Mouse (Mus musculus): ENCODE results near the gene Shank1. TPM values are rescaled to one million over a fixed set of nuclear protein-coding genes. Genes with fewer than 3 reads are reported as not detected.

Gene Shank1
- polyA plus RNA-seq, 1 experiment from 2014 or later: 0.69 TPM

- H3K27ac ChIP-seq (ENCODE audit: low read depth, low read length): no peak overlapping the region
Observed at GRCm38 (mm10) chr7:44307261-44308020, 2.6 kb upstream of the Shank1 start.

GRCm38 (mm10) chr7:44310285-44310877, 328 bp downstream of the Shank1 start:
- peaks cover 15% of the 10 kb centered on the region for H3K4me1 ChIP-seq (replicated peaks; ENCODE audit: control insufficient read depth, insufficient read depth, low read length)

More at GRCm38 (mm10) chr7:44307261-44308020, 2.6 kb upstream of the Shank1 start:
- ATAC-seq (replicated peaks; ENCODE audit: low FRiP score) (no peak), DNase-seq (ENCODE audit: low spot score) (no peak)
- 43% methylated on average over 9 of the region's 9 CpGs for whole genome bisulfite sequencing
- Histone ChIP-seq H3K9me3 (ENCODE audit: control insufficient read depth, low read length) (no peaks in the 10 kb centered on the region), H3K36me3 (ENCODE audit: control insufficient read depth, insufficient read depth, low read length) (no peaks in the 10 kb centered on the region), H3K4me2 (no peak overlapping the region), H3K9ac (ENCODE audit: low read depth, low read length) (no peak overlapping the region), H3K4me1 (replicated peaks; ENCODE audit: control insufficient read depth, insufficient read depth, low read length) (peaks cover 20% of the 10 kb centered on the region), H3K27me3 (replicated peaks; ENCODE audit: control insufficient read depth, insufficient read depth, low read length) (peaks cover 52% of the 10 kb centered on the region), H3K4me3 (ENCODE audit: low read depth, low read length) (no peak overlapping the region)

DNA sequence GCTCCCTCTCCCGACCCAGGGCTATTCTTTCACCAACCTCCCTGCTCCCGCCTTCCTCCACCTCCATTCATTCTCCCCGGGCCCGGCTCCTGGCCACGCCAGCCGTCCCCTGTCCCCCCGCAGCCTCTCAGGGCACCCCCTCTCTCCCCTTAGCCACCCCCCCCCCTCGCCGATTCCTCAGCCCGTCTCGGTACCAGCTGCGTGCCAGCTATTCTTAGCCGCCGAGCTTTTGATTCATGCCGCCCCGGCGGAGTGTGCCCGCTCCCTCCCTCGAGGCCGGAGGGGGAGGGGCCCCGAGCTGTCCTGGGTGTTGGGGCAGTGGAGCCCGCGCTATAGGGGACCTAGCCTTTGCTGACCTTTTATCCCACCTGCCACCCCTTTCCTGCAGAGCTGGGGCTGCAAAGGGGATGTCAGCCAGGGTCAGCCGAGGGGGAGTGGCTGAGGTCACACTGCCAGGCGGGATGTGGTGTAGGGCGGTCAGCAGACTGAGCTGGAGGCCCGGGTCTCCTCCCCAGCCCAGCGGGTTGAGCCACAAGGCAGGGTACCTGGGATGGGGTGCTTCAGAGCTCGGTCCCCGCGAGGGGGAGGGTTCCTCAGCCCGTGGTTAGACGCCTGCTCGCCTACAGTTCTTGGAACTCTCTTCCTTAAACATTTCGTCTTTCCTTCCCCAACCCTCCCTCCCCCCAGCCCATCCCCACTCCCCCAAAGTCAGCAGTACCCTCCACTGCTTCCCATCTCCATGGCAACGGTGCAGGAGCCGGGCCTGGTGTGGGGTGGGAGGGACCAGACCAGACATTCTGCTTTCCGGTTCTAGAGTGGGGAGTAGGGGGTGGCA, 1.0 kb downstream of the Shank1 start:
- peak overlapping the region; percentile 76 for H3K4me2 ChIP-seq
- no peak overlapping the region for H3K27ac ChIP-seq (ENCODE audit: low read depth, low read length)
- H3K27me3 ChIP-seq (replicated peaks; ENCODE audit: control insufficient read depth, insufficient read depth, low read length): peaks cover 70% of the 10 kb centered on the region
- no peak for DNase-seq (ENCODE audit: low spot score)
- peaks cover 10% of the 10 kb centered on the region for H3K4me1 ChIP-seq (replicated peaks; ENCODE audit: control insufficient read depth, insufficient read depth, low read length)
- H3K9me3 ChIP-seq (ENCODE audit: control insufficient read depth, low read length): no peaks in the 10 kb centered on the region
- no peak overlapping the region for H3K9ac ChIP-seq (ENCODE audit: low read depth, low read length)
- no peaks in the 10 kb centered on the region for H3K36me3 ChIP-seq (ENCODE audit: control insufficient read depth, insufficient read depth, low read length)
- 2% methylated on average over 38 of the region's 38 CpGs for WGBS
- H3K4me3 ChIP-seq (ENCODE audit: low read depth, low read length): peak overlapping the region; percentile 44
- 0 out of 2 replicates have a peak, but pooled peaks have one; percentile 25 for ATAC-seq (replicated peaks; ENCODE audit: low FRiP score)

More at GRCm38 (mm10) chr7:44310285-44310877, 328 bp downstream of the Shank1 start:
- H3K27ac ChIP-seq (ENCODE audit: low read depth, low read length): no peak overlapping the region
- peak overlapping the region; percentile 44 for H3K4me3 ChIP-seq (ENCODE audit: low read depth, low read length)
- peaks cover 66% of the 10 kb centered on the region for H3K27me3 ChIP-seq (replicated peaks; ENCODE audit: control insufficient read depth, insufficient read depth, low read length)
- WGBS: 4% methylated on average over 38 of the region's 40 CpGs
- H3K9ac ChIP-seq (ENCODE audit: low read depth, low read length): no peak overlapping the region
- DNase-seq (ENCODE audit: low spot score): no peak
- no peak for ATAC-seq (replicated peaks; ENCODE audit: low FRiP score)
- H3K36me3 ChIP-seq (ENCODE audit: control insufficient read depth, insufficient read depth, low read length): no peaks in the 10 kb centered on the region
- peak overlapping the region; percentile 76 for H3K4me2 ChIP-seq
- no peaks in the 10 kb centered on the region for H3K9me3 ChIP-seq (ENCODE audit: control insufficient read depth, low read length)

- Histone ChIP-seq H3K9me3 (ENCODE audit: control insufficient read depth, low read length) (no peaks in the 10 kb centered on the region), H3K36me3 (ENCODE audit: control insufficient read depth, insufficient read depth, low read length) (no peaks in the 10 kb centered on the region), H3K9ac (ENCODE audit: low read depth, low read length) (no peak overlapping the region), H3K4me1 (replicated peaks; ENCODE audit: control insufficient read depth, insufficient read depth, low read length) (peaks cover 10% of the 10 kb centered on the region), H3K27me3 (replicated peaks; ENCODE audit: control insufficient read depth, insufficient read depth, low read length) (peaks cover 74% of the 10 kb centered on the region), H3K4me3 (ENCODE audit: low read depth, low read length) (no peak overlapping the region), H3K27ac (ENCODE audit: low read depth, low read length) (no peak overlapping the region), H3K4me2 (no peak overlapping the region)
- DNase-seq (ENCODE audit: low spot score) (no peak), ATAC-seq (replicated peaks; ENCODE audit: low FRiP score) (no peak)
- 10% methylated on average over 6 of the region's 6 CpGs for whole genome bisulfite sequencing
Observed at GRCm38 (mm10) chr7:44311713-44312304, 1.8 kb downstream of the Shank1 start.

GRCm38 (mm10) chr7:44312484-44312883, 2.4 kb downstream of the Shank1 start:
- Histone ChIP-seq H3K4me2 (no peak overlapping the region), H3K27ac (ENCODE audit: low read depth, low read length) (no peak overlapping the region), H3K9me3 (ENCODE audit: control insufficient read depth, low read length) (no peaks in the 10 kb centered on the region), H3K27me3 (replicated peaks; ENCODE audit: control insufficient read depth, insufficient read depth, low read length) (peaks cover 72% of the 10 kb centered on the region), H3K9ac (ENCODE audit: low read depth, low read length) (no peak overlapping the region), H3K4me1 (replicated peaks; ENCODE audit: control insufficient read depth, insufficient read depth, low read length) (peaks cover 10% of the 10 kb centered on the region), H3K4me3 (ENCODE audit: low read depth, low read length) (no peak overlapping the region), H3K36me3 (ENCODE audit: control insufficient read depth, insufficient read depth, low read length) (no peaks in the 10 kb centered on the region)
- ATAC-seq (replicated peaks; ENCODE audit: low FRiP score) (no peak), DNase-seq (ENCODE audit: low spot score) (no peak)
- 50% methylated on average over 16 of the region's 16 CpGs for WGBS

DNA sequence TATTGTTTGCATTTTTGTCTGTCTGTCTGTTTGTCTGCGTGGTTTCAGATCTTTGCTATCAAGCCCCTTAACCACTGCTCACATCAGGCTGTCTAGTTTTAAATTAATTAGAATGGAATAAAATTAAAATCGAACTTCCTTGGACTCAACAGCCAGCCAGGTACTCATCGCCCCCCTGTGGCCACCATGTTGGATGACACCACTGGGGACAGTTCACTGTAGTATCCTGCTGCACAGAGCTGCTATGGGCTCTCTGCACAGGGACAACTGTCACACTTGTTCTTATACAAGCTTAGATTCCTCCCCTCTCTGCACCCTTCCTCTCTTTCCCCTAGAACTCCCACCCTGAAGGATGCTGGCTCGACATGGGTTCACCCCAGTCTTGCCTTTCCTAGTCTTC, 7.9 kb downstream of the Shank1 start:
- H3K36me3 ChIP-seq (ENCODE audit: control insufficient read depth, insufficient read depth, low read length): no peaks in the 10 kb centered on the region
- no peaks in the 10 kb centered on the region for H3K9me3 ChIP-seq (ENCODE audit: control insufficient read depth, low read length)
- 23% methylated on average over 4 of the region's 4 CpGs for WGBS
- no peak overlapping the region for H3K27ac ChIP-seq (ENCODE audit: low read depth, low read length)
- no peak for ATAC-seq (replicated peaks; ENCODE audit: low FRiP score)
- no peak overlapping the region for H3K4me3 ChIP-seq (ENCODE audit: low read depth, low read length)
- H3K27me3 ChIP-seq (replicated peaks; ENCODE audit: control insufficient read depth, insufficient read depth, low read length): peaks cover 19% of the 10 kb centered on the region; the same call in 1 of the 2 replicates
- no peak overlapping the region for H3K4me2 ChIP-seq
- no peaks in the 10 kb centered on the region for H3K4me1 ChIP-seq (replicated peaks; ENCODE audit: control insufficient read depth, insufficient read depth, low read length)
- DNase-seq (ENCODE audit: low spot score): no peak
- no peak overlapping the region for H3K9ac ChIP-seq (ENCODE audit: low read depth, low read length)

DNA sequence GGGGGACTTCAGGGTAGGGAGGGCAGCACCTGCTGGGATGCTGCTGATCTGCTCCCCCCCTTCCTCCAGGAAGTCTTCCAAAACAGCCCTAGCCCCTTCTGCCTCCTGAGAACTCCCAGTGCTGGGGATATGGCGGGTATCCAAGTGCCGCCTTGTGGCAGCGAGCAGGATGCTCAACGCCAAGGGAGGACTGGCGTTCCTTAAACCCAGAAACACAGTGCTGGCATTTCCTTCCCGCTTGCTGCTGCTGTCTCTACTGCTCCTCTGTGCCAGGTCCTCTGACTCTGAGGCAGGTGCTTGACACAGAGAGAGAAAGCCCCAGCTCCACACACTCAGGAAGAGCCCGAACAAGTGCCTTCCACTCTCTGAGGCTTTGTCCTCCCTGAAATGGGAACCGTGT, 10.8 kb downstream of the Shank1 start:
- ATAC-seq (replicated peaks; ENCODE audit: low FRiP score) (no peak), DNase-seq (ENCODE audit: low spot score) (no peak)
- H3K9ac ChIP-seq (ENCODE audit: low read depth, low read length): no peak overlapping the region
- no peak overlapping the region for H3K27ac ChIP-seq (ENCODE audit: low read depth, low read length)
- peaks cover 11% of the 10 kb centered on the region; the same call in 1 of the 2 replicates for H3K27me3 ChIP-seq (replicated peaks; ENCODE audit: control insufficient read depth, insufficient read depth, low read length)
- 50% methylated on average over 8 of the region's 8 CpGs for WGBS
- H3K36me3 ChIP-seq (ENCODE audit: control insufficient read depth, insufficient read depth, low read length): no peaks in the 10 kb centered on the region
- no peak overlapping the region for H3K4me2 ChIP-seq
- H3K4me1 ChIP-seq (replicated peaks; ENCODE audit: control insufficient read depth, insufficient read depth, low read length): no peaks in the 10 kb centered on the region
- no peak overlapping the region for H3K4me3 ChIP-seq (ENCODE audit: low read depth, low read length)
- no peaks in the 10 kb centered on the region for H3K9me3 ChIP-seq (ENCODE audit: control insufficient read depth, low read length)

DNA sequence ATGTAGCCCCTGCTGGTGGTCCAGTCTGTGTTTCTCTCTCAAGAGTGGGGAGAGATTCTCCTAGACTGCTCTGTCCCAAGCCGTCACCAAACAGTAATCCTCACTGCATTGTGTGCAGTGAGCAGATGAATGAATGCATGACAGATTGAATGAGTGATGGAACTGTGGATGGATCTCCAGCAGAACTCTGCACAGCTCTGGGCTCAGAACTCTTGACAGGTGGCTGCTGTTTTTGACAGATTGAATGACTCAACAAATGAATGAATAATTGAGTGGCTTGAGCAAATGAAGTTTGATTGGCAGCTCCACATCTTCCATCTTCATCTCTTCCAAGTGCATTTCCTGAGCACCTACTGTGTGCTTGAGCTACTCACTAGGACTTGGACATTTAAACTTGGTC, 12.2 kb downstream of the Shank1 start:
- no peak overlapping the region for H3K27ac ChIP-seq (ENCODE audit: low read depth, low read length)
- H3K4me2 ChIP-seq: no peak overlapping the region
- no peaks in the 10 kb centered on the region for H3K36me3 ChIP-seq (ENCODE audit: control insufficient read depth, insufficient read depth, low read length)
- no peak for ATAC-seq (replicated peaks; ENCODE audit: low FRiP score)
- DNase-seq (ENCODE audit: low spot score): no peak
- WGBS: 73% methylated on average over 1 of the region's 1 CpGs
- no peak overlapping the region for H3K4me3 ChIP-seq (ENCODE audit: low read depth, low read length)
- no peak overlapping the region for H3K9ac ChIP-seq (ENCODE audit: low read depth, low read length)
- H3K4me1 ChIP-seq (replicated peaks; ENCODE audit: control insufficient read depth, insufficient read depth, low read length): no peaks in the 10 kb centered on the region
- H3K27me3 ChIP-seq (replicated peaks; ENCODE audit: control insufficient read depth, insufficient read depth, low read length): peaks cover 15% of the 10 kb centered on the region
- no peaks in the 10 kb centered on the region for H3K9me3 ChIP-seq (ENCODE audit: control insufficient read depth, low read length)

All from liver, embryonic 11.5 days (tissue).